Mouse (Mus musculus): Measurements from ENCODE around the gene Decr2. TPM values are rescaled to one million over a fixed set of nuclear protein-coding genes. Genes with fewer than 3 reads are reported as not detected.

Gene Decr2
- polyA plus RNA-seq, 1 experiment from 2014 or later, result 47.1 TPM

DNA sequence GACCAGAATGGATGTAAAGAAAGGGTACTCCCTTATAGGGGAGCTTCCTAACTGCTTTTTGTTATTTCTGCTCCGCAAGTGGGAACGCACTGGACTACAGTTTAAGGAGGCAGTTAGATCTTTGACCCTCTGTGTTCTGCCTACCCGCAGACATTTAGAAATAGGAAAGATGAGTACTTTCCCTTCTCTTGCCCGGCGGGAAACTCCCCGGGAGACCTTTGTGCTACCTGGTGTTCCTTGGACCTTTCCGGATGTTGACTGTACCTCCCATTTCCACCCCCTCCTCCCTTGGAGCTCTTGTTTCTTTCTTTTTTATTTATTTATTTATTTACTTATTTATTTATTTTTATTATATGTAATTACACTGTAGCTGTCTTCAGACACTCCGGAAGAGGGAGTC is 23.9 kb upstream of the Decr2 start:
- H3K4me1 ChIP-seq (ENCODE audit: control insufficient read depth, insufficient read depth, low read length), result peaks cover 10% of the 10 kb centered on the region; the same call in 1 of the 2 replicates
- peak overlapping the region; percentile 74 for H3K9ac ChIP-seq (ENCODE audit: low read length)
- no peak overlapping the region for H3K27ac ChIP-seq (ENCODE audit: low read length)
- H3K4me3 ChIP-seq (replicated peaks; ENCODE audit: low read length), result peak overlapping the region; percentile 62
- H3K27me3 ChIP-seq (ENCODE audit: control insufficient read depth, insufficient read depth, low read length), result peaks cover 58% of the 10 kb centered on the region
- H3K36me3 ChIP-seq (ENCODE audit: control insufficient read depth, insufficient read depth, low read length), result no peaks in the 10 kb centered on the region
- H3K9me3 ChIP-seq (replicated peaks; ENCODE audit: control insufficient read depth, low read length), result no peaks in the 10 kb centered on the region
- no peak for ATAC-seq (ENCODE audit: insufficient read depth, low FRiP score)
- WGBS, result 16% methylated on average over 8 of the region's 8 CpGs
- peak overlapping the region; percentile 93 for H3K4me2 ChIP-seq (ENCODE audit: low read depth, low read length)

DNA sequence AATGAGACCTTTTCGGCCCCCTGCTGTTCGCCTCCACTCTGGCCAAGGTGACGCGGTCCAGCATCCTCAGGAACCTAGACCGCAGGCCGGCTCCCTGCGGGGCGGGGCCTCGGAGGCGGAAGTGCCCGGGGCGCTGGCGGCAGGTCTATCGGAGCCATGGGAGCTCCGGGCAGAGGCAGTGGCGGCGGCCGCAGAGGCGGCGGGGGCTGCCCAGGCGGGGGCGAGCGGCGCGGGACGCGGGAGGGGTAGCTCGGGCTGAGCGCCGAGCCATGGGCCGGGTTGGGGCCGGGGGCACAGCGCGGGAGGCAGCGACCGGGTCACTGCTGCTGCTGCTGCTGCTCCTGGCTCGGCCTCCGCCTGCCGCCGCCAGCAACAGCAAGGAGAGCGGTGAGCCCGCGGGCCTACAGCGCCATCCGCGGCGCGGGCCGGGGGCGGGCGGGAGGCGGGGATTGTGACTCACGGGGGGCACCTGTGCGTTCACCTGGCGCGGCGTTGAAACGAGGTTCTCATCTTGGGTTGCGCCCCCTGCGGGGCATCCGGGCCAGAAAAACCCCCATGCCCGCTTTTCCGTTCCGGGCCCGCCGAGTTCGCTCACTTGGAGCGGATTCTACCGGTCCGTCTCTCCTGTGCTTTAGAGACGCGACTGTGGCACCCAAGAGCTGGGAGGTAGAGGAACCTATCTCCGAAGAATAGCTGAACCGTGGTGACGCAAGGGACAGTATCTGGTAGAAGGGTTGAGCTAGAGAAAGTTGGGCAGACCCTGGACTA is 23.2 kb upstream of the Decr2 start, which contains the start of gene Tmem8:
Tmem8 (plus strand) TSS at position 119 of the 768 bp plus-strand sequence.
- H3K4me3 ChIP-seq (replicated peaks; ENCODE audit: low read length), result peak within 1 kb of the TSS; percentile 62
- H3K36me3 ChIP-seq (ENCODE audit: control insufficient read depth, insufficient read depth, low read length), result no peaks in the 10 kb centered on the region
- H3K9ac ChIP-seq (ENCODE audit: low read length), result peak within 1 kb of the TSS; percentile 74
- WGBS, result under 1% methylated on average over 75 of the region's 75 CpGs
- peak within 1 kb of the TSS; percentile 29; the same call in 1 of the 2 replicates for H3K27ac ChIP-seq (ENCODE audit: low read length)
- peak within 1 kb of the TSS; percentile 93 for H3K4me2 ChIP-seq (ENCODE audit: low read depth, low read length)
- ATAC-seq (ENCODE audit: insufficient read depth, low FRiP score), result peak; percentile 82
- peaks cover 10% of the 10 kb centered on the region; the same call in 1 of the 2 replicates for H3K4me1 ChIP-seq (ENCODE audit: control insufficient read depth, insufficient read depth, low read length)
- peaks cover 54% of the 10 kb centered on the region for H3K27me3 ChIP-seq (ENCODE audit: control insufficient read depth, insufficient read depth, low read length)
- no peaks in the 10 kb centered on the region for H3K9me3 ChIP-seq (replicated peaks; ENCODE audit: control insufficient read depth, low read length)

DNA sequence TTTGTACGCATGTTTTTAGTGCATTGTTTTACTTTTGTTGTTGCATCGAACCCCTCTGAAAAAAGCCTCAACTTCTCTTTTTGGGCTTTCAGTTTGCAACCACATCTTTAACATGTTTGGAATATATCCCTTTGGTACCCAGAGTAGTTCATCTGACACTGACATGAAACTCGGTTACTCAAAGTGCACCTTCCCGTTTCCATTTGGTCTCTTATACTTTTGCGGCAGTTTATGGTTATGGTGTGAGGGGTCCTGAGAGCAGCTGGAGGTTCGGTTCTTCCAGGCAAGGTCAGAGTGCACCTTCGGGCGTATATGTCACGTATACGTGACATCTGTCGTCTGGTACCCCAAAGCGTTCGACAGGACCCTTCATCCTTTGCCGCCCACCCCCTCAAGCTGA is 22.6 kb upstream of the Decr2 start:
- Histone ChIP-seq H3K27me3 (ENCODE audit: control insufficient read depth, insufficient read depth, low read length) (peaks cover 54% of the 10 kb centered on the region), H3K9ac (ENCODE audit: low read length) (peak overlapping the region; percentile 74), H3K36me3 (ENCODE audit: control insufficient read depth, insufficient read depth, low read length) (no peaks in the 10 kb centered on the region), H3K4me3 (replicated peaks; ENCODE audit: low read length) (peak overlapping the region; percentile 62), H3K4me2 (ENCODE audit: low read depth, low read length) (peak overlapping the region; percentile 93), H3K27ac (ENCODE audit: low read length) (no peak overlapping the region), H3K9me3 (replicated peaks; ENCODE audit: control insufficient read depth, low read length) (no peaks in the 10 kb centered on the region), H3K4me1 (ENCODE audit: control insufficient read depth, insufficient read depth, low read length) (peaks cover 10% of the 10 kb centered on the region; the same call in 1 of the 2 replicates)
- WGBS, result 20% methylated on average over 14 of the region's 14 CpGs
- no peak for ATAC-seq (ENCODE audit: insufficient read depth, low FRiP score)

DNA sequence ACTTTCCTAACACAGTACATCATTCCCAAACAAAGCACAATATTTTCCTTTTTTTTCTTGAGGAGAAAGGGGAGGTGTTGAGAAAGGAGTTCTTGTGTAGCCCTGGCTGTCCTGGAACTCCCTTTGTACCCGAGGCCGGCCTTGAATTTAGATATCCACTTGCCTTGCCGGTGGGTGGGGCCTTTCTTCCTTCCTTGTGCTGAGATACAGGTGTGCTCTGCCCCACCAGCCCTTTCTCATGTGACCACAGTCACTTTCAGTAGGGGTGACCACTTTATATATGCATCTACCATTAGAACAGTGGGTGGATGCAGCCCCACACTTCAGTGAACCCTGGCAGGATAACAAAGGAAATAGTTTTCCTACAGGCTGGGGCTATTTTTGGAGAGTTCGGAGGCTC is 21.6 kb upstream of the Decr2 start:
- Histone ChIP-seq H3K4me3 (replicated peaks; ENCODE audit: low read length) (no peak overlapping the region), H3K4me1 (ENCODE audit: control insufficient read depth, insufficient read depth, low read length) (peaks cover 10% of the 10 kb centered on the region; the same call in 1 of the 2 replicates), H3K4me2 (ENCODE audit: low read depth, low read length) (no peak overlapping the region), H3K9me3 (replicated peaks; ENCODE audit: control insufficient read depth, low read length) (no peaks in the 10 kb centered on the region), H3K9ac (ENCODE audit: low read length) (no peak overlapping the region), H3K36me3 (ENCODE audit: control insufficient read depth, insufficient read depth, low read length) (no peaks in the 10 kb centered on the region), H3K27ac (ENCODE audit: low read length) (no peak overlapping the region), H3K27me3 (ENCODE audit: control insufficient read depth, insufficient read depth, low read length) (peaks cover 54% of the 10 kb centered on the region)
- no peak for ATAC-seq (ENCODE audit: insufficient read depth, low FRiP score)
- WGBS, result 25% methylated on average over 4 of the region's 4 CpGs

DNA sequence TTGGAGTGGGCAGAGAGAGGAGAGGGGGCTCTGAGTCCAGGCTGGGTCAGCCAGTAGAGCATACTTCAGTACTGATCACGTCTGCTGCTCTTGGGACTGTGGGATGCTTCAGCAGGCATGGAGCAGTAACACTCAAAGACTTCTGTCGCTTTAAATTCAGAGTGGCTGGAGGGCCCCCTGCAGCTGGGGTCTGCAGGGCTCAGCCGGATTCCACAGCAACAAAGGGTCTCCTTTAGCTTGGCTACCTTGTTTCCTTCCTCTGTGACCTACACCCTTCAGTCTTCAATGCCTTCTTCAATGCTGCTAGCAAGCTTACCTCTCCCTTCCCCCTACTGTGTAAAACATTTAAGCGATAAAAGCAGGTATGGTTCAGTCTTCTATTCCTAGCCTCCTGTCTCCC is 20.9 kb upstream of the Decr2 start:
- Histone ChIP-seq H3K27me3 (ENCODE audit: control insufficient read depth, insufficient read depth, low read length) (peaks cover 49% of the 10 kb centered on the region), H3K27ac (ENCODE audit: low read length) (no peak overlapping the region)

DNA sequence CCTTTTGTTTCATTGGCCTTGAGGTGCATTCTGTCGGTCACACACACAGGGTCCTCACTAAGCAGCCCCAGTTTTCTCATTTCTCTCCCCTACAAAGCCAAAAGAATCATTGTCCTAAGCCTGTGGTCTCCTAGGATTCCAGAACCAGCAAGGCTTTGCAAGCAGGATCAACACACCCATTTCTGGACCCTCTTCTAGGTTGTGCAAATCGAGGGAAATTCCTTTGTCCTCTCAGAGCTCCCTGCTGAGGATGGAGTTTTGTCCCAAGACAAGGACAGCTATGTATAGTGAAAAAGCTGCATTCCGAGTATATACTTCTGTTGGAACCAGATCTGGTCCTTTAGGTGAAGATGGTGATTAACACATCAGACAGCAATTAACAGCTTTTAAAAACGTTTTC is 20.0 kb upstream of the Decr2 start:
- H3K9me3 ChIP-seq (replicated peaks; ENCODE audit: control insufficient read depth, low read length), result no peaks in the 10 kb centered on the region

More for the DNA sequence above, 20.9 kb upstream of the Decr2 start:
- WGBS, result 14% methylated on average over 4 of the region's 4 CpGs
- H3K4me3 ChIP-seq (replicated peaks; ENCODE audit: low read length), result no peak overlapping the region
- H3K4me1 ChIP-seq (ENCODE audit: control insufficient read depth, insufficient read depth, low read length), result peaks cover 10% of the 10 kb centered on the region; the same call in 1 of the 2 replicates
- no peaks in the 10 kb centered on the region for H3K9me3 ChIP-seq (replicated peaks; ENCODE audit: control insufficient read depth, low read length)
- no peaks in the 10 kb centered on the region for H3K36me3 ChIP-seq (ENCODE audit: control insufficient read depth, insufficient read depth, low read length)
- H3K9ac ChIP-seq (ENCODE audit: low read length), result no peak overlapping the region
- no peak overlapping the region for H3K4me2 ChIP-seq (ENCODE audit: low read depth, low read length)
- no peak for ATAC-seq (ENCODE audit: insufficient read depth, low FRiP score)

DNA sequence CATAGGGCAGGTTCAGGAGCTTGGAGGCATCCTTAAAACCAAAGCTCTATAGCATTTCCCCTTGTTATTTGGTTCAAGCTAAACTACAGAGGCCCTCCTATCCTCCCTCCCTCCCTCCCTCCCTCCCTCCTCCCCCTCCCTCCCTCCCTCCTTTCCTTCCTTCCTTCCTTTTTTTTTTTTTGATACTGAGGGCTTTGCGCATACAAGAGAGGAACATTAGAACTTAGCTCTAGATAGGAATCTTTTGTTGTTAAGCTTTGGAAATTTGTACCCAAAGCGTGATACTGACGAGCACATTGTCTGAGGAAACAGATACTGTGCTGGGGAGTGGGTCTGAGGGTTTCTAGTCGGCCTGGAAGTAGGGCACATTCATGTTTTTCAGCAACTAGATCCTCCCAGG is 15.5 kb upstream of the Decr2 start:
- Histone ChIP-seq H3K36me3 (ENCODE audit: control insufficient read depth, insufficient read depth, low read length) (no peaks in the 10 kb centered on the region), H3K9ac (ENCODE audit: low read length) (no peak overlapping the region), H3K27ac (ENCODE audit: low read length) (no peak overlapping the region), H3K4me2 (ENCODE audit: low read depth, low read length) (no peak overlapping the region), H3K27me3 (ENCODE audit: control insufficient read depth, insufficient read depth, low read length) (peaks cover 2% of the 10 kb centered on the region), H3K9me3 (replicated peaks; ENCODE audit: control insufficient read depth, low read length) (no peaks in the 10 kb centered on the region), H3K4me1 (ENCODE audit: control insufficient read depth, insufficient read depth, low read length) (no peaks in the 10 kb centered on the region), H3K4me3 (replicated peaks; ENCODE audit: low read length) (no peak overlapping the region)
- ATAC-seq (ENCODE audit: insufficient read depth, low FRiP score), result no peak
- WGBS, result 59% methylated on average over 4 of the region's 4 CpGs

More for the DNA sequence above, 20.0 kb upstream of the Decr2 start:
- Histone ChIP-seq H3K9ac (ENCODE audit: low read length) (no peak overlapping the region), H3K36me3 (ENCODE audit: control insufficient read depth, insufficient read depth, low read length) (no peaks in the 10 kb centered on the region), H3K4me1 (ENCODE audit: control insufficient read depth, insufficient read depth, low read length) (peaks cover 10% of the 10 kb centered on the region; the same call in 1 of the 2 replicates), H3K27ac (ENCODE audit: low read length) (no peak overlapping the region), H3K27me3 (ENCODE audit: control insufficient read depth, insufficient read depth, low read length) (peaks cover 41% of the 10 kb centered on the region), H3K4me3 (replicated peaks; ENCODE audit: low read length) (no peak overlapping the region), H3K4me2 (ENCODE audit: low read depth, low read length) (no peak overlapping the region)
- ATAC-seq (ENCODE audit: insufficient read depth, low FRiP score), result no peak
- 34% methylated on average over 4 of the region's 4 CpGs for WGBS

DNA sequence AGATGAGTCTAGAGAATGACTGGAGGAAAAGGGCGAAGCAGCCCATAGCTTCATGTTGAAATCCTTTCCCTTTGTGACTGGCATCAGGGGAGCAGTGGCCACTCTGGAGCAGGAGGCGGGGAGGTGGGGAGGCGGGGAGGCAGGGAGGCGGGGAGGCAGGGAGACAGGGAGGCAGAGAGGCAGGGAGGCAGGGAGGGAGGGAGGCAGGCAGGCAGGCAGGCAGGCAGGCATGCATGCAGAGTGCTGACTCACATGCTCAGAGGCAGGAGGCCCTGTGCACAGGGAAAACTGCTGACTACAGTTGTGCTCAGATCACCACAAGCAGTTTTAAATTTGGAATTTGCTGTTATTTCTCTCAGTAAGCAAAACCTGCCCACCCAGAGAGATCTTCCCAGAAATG is 11.3 kb upstream of the Decr2 start:
- Histone ChIP-seq H3K27ac (ENCODE audit: low read length) (no peak overlapping the region), H3K27me3 (ENCODE audit: control insufficient read depth, insufficient read depth, low read length) (no peaks in the 10 kb centered on the region), H3K4me1 (ENCODE audit: control insufficient read depth, insufficient read depth, low read length) (no peaks in the 10 kb centered on the region), H3K9me3 (replicated peaks; ENCODE audit: control insufficient read depth, low read length) (no peaks in the 10 kb centered on the region), H3K36me3 (ENCODE audit: control insufficient read depth, insufficient read depth, low read length) (no peaks in the 10 kb centered on the region), H3K4me2 (ENCODE audit: low read depth, low read length) (no peak overlapping the region), H3K4me3 (replicated peaks; ENCODE audit: low read length) (no peak overlapping the region), H3K9ac (ENCODE audit: low read length) (no peak overlapping the region)
- ATAC-seq (ENCODE audit: insufficient read depth, low FRiP score), result 0 out of 2 replicates have a peak, but pooled peaks have one; percentile 64
- 46% methylated on average over 4 of the region's 4 CpGs for WGBS

DNA sequence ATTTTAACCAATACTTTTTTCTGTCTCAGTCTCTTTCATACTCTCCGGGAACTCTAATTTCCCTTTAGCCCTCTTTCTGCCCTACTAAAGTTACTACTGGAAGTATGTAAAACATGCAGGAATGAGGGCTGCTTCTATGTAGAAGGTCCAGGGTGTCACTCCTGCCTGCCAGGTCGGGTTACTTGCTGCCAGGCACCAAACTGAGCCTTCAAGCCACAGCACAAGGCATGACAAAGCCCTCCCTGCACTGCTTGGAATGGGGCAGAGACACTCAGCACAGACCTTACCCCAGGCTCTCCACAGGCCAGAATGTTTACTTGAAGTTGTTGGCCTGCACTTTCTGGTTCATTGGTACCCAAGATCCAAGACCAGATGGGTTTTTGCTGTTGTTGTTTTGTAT is 10.0 kb upstream of the Decr2 start:
- Histone ChIP-seq H3K4me3 (replicated peaks; ENCODE audit: low read length) (no peak overlapping the region), H3K27ac (ENCODE audit: low read length) (no peak overlapping the region), H3K4me1 (ENCODE audit: control insufficient read depth, insufficient read depth, low read length) (no peaks in the 10 kb centered on the region), H3K9me3 (replicated peaks; ENCODE audit: control insufficient read depth, low read length) (no peaks in the 10 kb centered on the region), H3K4me2 (ENCODE audit: low read depth, low read length) (no peak overlapping the region), H3K9ac (ENCODE audit: low read length) (no peak overlapping the region), H3K36me3 (ENCODE audit: control insufficient read depth, insufficient read depth, low read length) (no peaks in the 10 kb centered on the region), H3K27me3 (ENCODE audit: control insufficient read depth, insufficient read depth, low read length) (no peaks in the 10 kb centered on the region)
- WGBS, result 44% methylated on average over 2 of the region's 2 CpGs
- ATAC-seq (ENCODE audit: insufficient read depth, low FRiP score), result no peak
